Mouse (Mus musculus): Measurements from ENCODE around the gene Ifitm2.

Gene Ifitm2

DNA sequence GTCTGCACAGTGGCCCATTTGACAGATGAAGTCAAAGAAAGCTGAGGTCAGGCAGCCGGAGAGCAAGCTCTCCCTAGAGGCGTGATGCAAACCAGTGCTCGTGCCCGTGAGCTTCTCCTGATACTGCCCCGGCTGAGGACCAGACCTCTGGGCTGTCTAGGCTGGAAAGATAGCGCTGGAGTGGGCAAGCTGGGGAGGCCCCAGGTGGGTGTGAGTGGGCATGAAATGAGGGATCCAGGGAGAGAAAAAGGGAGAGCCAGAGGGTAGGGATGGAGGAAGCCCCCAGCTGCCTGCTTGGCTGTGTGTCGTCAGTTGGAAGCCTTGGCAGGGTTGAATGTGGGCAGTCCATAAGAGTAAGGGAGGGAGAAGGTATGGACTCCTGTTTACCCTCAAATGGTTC, 11.6 kb downstream of the Ifitm2 start:
- peak; percentile 18 to 29 for DNase-seq (ENCODE audit: inconsistent age in 2 of 2, low spot score in 1 of 2)

DNA sequence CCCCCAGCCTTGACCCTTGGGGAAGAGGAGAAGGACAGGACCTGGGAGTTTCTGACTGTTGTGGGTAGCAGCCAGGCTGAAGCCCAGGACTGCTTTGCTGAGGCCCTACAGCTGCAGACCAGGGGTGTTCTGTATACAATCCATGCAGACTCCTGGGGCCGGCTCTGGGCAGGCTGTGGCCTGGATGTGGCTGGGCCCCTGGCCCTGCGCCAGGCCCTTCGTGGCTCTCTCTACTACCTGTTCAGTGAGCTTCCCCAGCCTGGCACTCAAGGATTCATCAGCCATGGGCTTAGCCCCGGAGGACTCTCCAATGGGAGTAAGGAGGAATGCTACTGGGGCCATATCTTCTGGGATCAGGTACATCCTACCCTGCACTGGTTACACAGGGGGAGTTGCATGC, 12.4 kb downstream of the Ifitm2 start:
- DNase-seq (ENCODE audit: inconsistent age in 2 of 2, low spot score in 1 of 2): peak; percentile 19 to 47

DNA sequence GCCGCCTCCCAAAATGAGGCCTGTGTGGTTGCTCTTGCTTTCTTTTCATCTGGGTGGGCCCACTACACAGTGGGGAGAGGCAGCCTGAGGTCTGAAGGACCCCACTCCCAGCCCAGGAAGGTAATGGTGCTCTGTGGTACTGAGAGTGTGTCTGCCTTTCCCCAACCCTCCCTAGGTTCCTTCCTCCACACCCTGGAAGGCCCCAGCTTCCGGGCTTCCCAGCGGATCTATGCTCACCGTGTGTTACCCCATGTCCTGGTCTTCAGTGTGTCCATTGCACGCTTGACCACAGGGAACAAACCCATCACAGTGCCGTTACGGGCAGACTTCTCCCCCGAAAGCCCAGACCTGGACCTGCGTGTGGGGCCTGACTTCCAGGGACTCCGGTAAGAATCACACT, 13.0 kb downstream of the Ifitm2 start:
- DNase-seq (ENCODE audit: inconsistent age in 2 of 2, low spot score in 1 of 2): peak; percentile 22 to 37

DNA sequence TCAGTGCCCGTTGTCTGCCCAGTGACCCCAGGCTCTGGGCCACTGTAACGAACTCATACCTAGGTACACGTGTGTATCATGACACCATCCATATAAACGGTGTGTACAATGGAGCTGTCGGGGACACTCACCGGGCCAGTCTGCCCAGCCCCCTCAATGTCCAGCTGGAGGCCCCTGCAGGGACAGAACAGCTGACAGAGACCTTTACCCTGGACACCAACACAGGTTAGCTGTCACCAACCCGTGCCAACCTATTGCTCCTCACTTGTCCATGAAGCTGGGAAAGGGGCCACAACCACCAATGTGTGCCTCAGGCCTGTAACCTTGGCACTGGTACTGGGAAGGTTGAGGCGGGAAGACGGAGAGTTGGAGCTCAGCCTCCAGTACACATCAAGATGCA, 13.4 kb downstream of the Ifitm2 start:
- DNase-seq (ENCODE audit: inconsistent age in 2 of 2, low spot score in 1 of 2): peak in 1 of 2 experiments; percentile 46

DNA sequence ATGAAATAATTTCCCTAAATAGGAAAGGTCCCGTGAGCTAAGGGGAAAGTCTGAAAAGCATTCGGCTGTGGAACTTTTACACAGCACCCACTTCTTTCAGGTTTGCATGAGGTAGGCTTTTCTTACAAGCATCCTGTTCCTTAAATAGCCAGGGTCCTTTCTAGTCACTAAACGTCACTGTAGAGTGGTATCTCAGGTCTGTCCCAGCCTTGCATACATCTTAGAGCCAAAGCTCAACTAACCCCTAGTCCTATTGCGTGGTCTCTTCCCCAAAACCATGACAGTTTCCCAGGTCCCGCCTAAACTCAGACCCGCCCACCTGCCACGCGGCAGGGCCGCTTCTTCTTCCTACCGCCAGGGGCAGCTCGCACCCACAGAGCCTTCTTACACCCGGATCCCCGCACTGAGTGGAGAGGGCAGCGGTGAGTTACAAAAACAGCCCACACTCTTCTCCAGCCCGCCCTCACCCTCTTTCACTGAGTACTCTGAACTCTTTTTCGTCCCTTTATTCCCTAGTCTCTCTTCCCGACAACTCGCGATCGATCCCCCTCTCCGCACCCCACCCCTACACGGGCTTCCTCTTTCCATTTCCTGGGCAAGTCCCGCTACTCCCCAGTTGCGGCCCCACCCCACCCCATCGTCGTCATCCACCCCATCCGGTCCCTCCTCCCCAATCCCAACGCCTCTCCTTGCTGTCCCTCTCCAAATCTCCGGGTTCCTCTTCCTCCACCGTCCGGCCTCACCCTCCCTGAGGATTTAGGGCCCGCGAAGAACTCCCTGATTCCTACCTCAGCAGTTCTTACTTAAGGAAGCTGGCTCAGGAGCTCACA, 14.3 kb downstream of the Ifitm2 start, which contains the start of gene Pgghg:
Gene Pgghg (plus strand): TSS at position 170 of the 830 bp plus-strand sequence.
- DNase-seq (ENCODE audit: inconsistent age in 2 of 2, low spot score in 1 of 2): peak; percentile 92 to 98

DNA sequence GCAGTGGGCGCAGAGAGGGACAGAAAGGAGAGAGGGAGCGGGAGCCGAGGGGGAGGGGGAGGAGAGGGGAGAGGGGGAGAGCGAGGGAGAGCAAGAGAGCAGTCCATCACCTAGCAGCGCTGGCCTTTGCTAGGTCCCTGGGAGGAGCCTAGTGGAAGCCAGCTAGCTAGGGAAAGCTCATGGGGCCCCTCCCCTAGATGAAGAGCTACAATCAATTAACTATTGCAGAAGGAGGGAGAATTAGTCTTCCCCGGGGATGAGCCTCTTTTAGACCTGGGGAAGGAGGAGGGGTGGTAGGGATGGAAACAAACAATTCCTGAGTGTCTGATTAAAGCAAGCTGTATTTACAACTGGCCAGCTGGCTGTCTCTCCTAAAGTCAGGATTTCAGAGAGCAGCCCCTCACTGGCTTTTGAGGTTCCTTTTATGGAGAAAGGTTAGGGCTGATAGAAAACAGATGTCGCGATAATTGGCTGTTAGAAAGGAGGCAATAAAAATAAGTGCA, 16.1 kb downstream of the Ifitm2 start:
- DNase-seq (ENCODE audit: inconsistent age in 2 of 2, low spot score in 1 of 2): peak; percentile 31 to 57

DNA sequence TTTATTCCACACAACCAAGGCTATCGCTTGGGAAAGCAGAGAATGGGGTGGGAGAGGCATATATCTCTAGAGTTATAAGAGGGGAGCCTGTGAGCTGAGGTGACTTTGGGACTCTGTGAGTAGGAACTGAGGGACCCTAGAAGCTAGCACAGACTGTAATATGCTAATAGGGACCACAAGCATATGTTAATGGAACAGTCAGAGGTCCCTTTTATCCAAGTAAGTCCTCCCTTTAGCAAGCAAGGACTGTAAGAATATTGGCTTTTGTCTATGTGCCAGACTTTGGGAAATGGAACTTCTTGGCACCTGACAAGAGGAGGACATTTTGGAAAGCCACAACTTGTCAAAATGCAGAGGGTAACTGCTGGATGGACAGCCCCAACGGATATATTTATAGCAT, 16.9 kb downstream of the Ifitm2 start:
- DNase-seq (ENCODE audit: inconsistent age in 2 of 2, low spot score in 1 of 2): no peak

DNA sequence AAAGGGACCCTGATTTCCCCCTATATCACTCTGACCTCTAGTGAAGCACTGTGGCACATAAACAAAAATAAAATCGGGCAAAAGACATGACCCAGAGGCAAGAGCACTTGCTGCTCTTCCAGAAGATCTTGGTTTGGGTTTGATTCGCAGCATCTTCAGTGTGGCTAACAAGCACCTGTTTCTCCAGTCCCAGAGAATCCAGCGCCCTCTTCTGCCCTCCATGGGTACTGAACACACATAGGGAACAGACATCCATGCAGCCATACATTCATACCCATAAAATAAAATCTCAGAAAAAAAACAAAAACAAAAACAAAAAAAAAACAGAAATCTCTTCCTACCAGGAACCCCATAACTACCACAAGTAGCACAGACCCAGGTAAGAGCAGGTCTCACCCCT, 17.4 kb downstream of the Ifitm2 start:
- DNase-seq (ENCODE audit: inconsistent age in 2 of 2, low spot score in 1 of 2): peak in 1 of 2 experiments; percentile 39

DNA sequence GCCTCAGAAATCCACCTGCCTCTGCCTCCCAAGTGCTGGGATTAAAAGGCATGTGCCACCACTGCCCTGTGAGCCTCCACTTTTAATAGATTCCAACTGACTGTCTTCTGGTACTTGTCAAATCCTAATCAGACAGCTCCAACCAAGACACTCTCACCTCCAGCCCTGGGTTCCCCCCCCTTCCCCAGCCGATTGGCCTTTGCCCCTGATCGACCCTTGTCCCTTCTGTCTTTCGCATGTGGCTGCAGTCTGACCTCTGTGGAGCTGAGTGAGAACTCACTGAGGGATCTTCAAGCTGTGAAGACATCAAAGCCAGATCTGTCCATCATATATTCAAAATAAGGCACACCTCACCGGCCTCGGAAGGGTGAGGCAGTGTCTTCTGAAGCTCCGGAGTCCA, 28.6 kb downstream of the Ifitm2 start:
- no peak for DNase-seq (ENCODE audit: inconsistent age in 2 of 2, low spot score in 1 of 2)

DNA sequence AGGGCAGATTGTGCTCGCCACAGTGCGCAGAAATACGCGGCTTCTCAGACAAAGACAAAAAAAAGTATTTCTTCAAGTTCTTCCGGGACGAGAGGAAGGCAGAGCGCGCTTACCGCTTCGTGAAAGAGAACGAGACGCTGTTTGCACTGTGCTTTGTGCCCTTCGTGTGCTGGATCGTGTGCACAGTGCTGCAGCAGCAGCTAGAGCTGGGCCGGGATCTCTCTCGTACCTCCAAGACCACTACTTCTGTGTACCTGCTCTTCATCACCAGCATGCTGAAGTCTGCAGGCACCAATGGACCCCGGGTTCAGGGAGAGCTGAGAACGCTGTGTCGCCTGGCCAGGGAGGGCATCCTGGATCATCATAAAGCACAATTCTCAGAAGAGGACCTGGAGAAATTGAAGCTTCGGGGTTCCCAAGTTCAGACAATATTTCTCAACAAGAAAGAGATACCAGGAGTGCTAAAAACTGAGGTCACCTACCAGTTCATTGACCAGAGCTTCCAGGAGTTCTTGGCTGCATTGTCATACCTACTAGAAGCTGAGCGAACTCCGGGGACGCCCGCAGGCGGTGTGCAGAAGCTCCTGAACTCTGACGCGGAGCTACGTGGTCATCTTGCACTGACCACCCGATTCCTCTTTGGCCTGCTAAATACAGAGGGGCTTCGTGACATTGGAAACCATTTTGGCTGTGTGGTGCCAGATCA, 32.6 kb downstream of the Ifitm2 start:
- DNase-seq (ENCODE audit: inconsistent age in 2 of 2, low spot score in 1 of 2): no peak

DNA sequence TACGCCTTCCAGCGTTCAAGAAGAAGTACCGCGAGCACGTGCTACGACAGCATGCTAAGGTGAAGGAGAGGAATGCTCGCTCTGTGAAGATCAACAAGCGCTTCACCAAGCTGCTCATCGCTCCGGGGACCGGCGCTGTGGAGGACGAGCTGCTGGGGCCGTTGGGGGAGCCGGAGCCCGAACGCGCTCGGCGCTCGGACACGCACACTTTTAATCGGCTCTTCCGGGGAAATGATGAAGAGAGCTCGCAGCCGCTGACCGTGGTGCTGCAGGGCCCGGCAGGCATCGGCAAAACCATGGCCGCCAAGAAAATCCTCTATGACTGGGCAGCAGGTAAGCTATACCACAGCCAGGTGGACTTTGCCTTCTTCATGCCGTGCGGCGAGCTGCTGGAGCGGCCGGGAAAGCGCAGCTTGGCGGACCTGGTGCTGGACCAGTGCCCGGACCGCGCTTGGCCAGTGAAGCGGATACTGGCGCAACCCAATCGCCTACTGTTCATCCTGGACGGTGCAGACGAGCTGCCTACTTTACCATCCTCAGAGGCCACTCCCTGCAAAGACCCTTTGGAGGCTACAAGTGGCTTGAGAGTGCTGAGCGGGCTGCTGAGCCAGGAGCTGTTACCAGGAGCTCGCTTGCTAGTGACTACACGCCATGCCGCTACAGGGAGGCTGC, 33.3 kb downstream of the Ifitm2 start:
- DNase-seq (ENCODE audit: inconsistent age in 2 of 2, low spot score in 1 of 2): peak; percentile 44 to 84

DNA sequence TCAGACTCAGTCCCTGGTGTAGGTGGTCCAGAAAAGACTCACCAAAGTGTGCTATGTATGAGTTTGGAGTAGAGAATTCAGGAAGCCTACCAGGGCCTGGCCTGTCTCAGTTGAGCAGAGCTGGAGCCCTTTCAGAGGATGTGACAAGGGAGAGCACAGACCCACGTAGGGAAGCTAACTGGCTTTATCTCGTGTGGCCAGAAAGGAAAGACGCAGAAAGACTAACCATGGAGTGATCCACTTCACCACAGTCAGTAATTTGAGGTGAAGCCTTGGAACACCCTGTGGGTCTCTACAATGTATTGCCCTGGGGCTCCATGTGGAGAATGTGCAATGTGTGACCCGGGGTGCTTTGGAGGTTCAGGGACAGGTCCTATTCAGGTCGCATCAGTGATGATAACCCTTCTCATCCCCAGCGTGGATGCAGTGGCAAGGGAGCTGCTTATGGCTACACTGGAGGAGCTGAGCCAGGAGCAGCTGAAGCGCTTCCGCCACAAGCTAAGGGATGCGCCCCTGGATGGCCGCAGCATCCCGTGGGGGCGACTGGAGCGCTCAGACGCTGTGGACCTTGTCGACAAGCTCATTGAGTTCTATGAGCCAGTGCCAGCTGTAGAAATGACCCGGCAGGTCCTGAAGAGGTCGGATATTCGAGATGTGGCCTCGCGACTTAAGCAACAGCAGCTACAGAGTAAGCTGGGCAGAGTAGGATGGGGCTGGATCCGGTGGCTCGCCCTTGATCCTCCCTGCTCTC, 34.4 kb downstream of the Ifitm2 start:
- no peak for DNase-seq (ENCODE audit: inconsistent age in 2 of 2, low spot score in 1 of 2)

DNA sequence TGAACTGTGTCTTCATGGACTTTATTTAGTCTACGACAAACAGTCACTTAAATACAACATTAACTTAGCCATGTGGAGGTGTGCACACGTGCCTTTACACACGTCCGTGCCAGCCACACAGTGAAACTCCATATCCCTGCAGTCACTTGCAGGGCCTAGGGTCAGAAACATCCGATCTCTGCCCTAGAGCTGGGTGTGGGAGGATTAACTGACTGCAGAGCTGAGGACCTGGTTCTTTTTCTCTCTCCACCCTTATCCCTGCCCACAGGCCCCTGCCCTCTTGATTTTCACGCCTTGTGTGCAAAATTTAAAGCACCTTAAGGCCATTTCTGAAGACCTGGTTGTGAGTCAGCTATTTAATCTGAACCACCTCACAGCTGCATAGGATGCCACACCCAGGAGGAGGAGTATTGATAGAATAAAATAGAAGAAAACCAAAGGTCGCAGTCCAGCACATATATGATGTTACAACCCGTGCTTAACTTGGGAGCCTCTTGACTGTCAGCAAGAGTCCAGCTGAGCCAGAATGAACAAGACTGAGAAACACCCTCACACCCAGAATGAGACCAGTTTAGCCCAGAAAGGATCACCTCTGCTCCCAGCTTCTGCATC, 35.3 kb downstream of the Ifitm2 start, which contains the start of gene Nlrp6:
Gene Nlrp6 (plus strand): TSS at position 485 of the 612 bp plus-strand sequence.
- no peak for DNase-seq (ENCODE audit: inconsistent age in 2 of 2, low spot score in 1 of 2)

DNA sequence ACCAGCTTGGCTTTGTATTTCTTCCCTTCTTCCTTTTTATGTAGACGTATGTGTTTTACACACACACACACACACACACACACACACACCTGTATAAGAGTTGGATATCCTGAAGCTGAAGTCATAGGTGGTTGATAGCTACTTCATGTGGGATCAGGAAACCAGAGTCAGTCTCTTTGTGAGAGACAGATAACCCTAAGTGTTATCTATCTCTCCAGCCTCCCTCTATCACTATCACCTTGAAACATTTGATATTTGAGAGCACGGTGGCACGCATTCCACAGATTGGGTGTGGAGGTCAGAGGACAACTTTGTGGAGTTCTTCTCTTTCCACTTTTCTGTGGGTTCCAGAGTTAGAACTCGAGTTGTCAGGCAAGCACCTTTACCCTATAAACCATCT, 35.9 kb downstream of the Ifitm2 start:
- DNase-seq (ENCODE audit: inconsistent age in 2 of 2, low spot score in 1 of 2): no peak

DNA sequence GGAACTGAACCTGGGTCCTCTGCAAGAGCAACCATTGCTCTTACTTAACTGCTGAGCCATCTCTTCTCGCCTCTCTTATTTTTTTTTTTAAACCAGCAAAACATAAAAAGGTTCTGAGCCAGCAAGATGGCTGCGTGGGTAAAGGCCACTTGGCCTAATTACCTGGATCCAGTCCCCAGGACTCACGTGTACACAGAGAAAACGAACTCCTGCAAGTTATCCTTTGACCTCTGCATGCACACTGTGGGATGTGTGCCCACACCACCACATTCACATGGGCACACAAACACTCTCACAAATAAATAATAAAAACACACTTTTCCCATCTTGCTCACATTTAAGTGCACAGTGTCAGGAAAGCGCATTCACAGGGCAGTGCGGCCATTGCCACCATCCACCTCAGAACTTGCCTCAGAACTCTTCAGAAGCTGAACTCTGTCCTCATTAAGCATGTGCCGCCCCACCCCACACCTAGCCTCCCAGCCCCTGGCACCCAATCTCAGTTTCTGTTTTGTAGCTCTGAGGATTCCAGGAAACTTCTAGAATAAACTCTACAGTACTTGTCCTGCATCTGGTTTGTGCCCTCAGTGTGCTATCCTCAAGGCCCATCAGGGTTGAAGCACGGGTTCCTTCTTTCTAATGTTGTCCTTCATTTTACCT, 41.6 kb downstream of the Ifitm2 start:
- DNase-seq (ENCODE audit: inconsistent age in 2 of 2, low spot score in 1 of 2): no peak

DNA sequence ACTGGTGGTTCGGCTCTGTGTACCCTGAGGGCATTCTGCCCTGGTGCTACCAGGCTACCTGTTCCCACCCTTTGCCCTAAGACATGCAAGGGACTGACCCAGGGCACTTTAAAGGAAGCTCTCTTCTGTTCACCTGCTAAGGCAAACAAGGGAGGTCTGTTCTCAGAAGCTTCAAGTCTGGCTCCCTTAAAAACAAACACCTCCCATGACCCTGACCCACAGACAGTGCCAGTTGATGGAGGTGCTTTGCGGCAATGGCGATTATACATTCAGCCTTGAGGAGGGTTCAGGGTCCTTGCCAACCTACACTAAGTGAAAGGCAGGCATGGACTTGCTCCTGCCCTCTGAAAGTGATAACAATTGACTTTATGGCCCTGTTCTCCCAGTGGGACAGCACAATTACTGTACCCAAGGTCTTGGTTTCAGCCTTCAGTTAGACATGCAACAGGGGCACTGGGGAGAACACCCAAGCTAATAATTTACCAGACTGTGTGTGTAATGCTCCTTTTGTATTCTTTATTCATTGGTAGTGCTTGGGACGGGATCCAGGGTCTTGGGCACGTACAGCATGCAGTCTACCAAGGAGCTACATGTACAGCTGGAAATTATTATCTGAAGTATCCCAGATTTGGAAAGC, 42.8 kb downstream of the Ifitm2 start:
- no peak for DNase-seq (ENCODE audit: inconsistent age in 2 of 2, low spot score in 1 of 2)

DNA sequence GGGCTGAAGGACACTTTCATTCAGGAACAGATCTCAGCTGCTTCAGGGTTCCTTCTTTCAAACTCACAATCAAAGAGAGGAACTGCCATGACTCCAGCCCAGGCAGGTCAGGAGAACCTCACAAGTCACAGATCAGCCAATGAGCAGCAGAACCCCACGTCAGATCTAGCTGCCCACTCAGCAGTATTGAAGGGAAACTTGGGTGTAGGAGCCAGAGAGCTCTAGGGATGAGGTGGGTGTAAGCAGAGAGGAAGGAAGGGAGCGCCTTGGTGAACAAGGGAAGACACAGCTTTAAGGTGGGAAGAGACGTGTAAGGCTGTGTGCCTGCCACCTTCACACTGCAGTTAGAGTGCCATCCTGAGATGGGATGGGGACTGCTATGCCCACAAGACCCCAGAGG, 43.5 kb downstream of the Ifitm2 start:
- no peak for DNase-seq (ENCODE audit: inconsistent age in 2 of 2, low spot score in 1 of 2)

DNA sequence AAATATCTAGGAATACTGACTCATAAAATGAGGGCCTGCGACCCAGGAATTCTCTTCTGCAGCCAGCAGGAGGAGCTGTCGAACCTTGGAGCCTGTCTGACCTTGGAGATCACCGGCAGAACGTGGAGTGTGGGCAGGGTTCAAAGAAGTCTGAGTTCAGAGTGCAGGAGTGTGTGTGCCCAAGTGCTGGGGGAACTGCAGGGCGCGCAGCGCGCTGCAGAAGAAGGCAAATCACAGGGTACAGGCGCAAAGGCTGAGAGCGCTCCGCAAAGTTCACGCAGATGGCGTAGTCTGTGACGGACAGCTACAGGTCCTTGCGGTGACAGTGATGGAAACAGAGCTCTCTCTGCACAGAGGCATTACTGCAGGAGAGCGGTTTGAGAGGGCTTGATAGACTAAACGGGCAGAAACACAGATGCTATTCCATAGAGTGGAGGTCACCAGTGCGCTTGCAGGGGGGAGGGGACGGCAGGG, 47.1 kb downstream of the Ifitm2 start:
- DNase-seq (ENCODE audit: inconsistent age in 2 of 2, low spot score in 1 of 2): peak; percentile 90 to 96

DNA sequence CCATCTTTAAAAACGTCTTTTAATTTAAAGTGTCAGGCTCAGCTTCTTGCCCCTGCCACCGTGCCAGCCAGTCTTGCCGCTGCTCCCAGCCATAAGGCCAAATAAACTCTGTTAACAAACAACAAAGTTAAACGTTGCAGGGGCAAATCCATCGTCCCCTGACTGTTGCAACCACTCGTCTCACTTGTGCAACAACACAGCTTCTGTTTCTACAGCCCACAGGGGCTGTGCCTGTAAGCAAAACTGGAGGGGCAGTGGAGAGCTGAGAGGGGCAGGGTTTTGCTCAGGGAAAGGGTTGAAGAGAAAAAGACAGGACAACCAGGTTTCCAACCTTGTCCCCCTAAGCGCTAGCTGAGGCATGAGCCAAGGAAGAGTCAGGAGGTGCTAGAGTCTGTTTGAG, 47.6 kb downstream of the Ifitm2 start:
- peak in 1 of 2 experiments; percentile 69 for DNase-seq (ENCODE audit: inconsistent age in 2 of 2, low spot score in 1 of 2)
